Mouse (Mus musculus) thymus, postnatal 4 days (tissue): Measurements from ENCODE around the gene Amn.

Source experiments
- DNase-seq: peaks from one replicate; pipeline ENCODE4 v3.0.0; 2021

Amn gene

DNA sequence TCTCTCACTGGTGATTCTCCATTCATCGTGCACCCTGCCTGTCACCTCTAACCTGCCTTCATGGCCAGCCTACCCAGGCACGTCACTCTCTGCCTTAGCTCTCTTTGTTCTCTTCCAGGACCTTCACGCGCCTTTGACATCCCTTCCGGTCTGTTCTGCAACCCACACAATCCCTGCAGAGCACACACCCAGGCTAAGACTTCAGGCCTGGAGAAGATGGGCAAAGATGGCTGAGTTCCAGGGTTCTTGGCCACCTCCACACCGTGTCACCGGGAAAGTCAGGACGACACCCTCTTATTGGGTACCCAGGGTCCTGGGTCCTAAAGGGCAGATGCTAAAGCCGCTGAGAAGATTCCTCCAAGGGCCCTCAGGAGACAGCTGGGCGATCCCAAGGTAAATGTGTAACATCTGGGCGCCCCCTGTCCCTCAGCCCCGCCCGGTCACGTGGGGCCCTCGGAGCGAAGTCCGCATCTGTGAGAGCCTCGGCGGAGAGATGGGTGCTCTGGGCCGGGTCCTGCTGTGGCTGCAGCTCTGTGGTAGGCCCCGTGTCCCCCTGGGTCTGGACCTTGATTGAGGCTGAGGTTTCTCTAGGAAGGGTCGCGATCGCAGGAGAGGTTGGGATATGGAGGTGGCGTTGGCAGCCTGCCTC, at the start of gene Amn:
Amn (plus strand) TSS at position 467 of the 649 bp plus-strand sequence.
- no peak for DNase-seq

DNA sequence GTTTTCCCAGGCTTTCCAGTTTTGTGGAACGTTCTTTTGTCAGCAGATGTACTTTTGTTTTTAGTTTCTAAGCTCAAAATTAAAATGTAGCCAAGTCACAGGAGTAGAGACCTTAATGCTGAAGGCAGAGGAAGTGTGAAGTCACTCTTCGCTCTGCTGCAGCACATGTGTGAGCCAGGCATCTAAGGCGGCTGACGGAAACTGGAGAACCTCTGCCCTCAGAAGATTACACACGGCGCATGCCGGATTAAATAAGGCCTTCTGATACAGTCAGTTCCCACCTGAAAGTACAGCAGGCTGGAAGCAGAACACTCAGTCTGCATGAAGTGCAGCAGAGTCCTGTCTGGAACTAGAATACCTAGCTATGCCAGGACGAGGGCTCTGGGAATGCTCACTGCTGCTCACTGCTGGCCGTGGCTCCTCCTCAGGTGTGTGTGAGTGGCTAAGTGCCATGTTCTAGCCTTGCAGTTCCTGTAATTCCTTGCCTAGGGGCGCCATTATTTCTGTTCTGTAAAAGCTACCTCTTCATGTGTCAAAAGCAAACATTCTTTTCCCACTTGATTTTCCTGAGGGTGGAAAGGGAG, 45.6 kb upstream of the Amn start:
- DNase-seq: no peak

- no peak for DNase-seq
Observed at GRCm38 (mm10) chr12:111227410-111227809, 43.5 kb upstream of the Amn start.

DNA sequence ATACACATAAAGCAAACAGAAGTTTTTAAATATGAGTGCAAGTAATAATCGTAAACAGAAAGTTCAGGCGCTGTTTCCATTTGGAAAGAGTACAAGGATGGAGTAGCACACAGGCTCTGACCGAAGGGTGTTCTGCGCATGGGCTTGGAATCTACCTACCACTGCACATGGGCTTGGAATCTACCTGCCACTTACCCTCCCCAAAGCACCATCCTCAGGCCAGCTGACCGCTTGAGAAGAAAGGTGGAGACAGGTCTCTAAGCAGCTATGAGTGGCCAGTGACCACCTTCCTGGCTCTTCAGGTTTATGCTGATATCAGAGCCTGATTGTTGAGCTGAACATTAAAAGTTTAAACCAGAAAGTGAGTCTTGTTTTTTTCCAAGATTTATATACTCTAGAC, 42.4 kb upstream of the Amn start:
- no peak for DNase-seq

DNA sequence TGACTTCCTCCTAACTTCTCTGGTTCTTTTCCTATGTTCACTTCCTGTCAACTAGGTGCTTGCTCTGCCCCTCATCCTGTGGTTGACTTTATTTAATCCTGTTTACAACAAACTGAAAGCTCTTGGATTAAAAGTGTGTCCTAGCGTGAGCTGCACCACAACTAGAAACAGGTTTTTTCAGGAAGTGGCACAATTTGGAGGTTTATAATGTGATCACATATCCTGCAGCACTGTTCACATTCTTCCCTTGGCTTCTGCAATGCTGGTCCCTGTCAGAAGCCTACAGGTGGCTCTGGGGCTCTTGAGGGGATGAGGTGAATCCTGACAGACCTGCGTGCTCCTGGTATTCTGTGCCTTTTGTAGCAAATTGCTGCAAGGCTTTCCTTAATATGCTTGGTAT, 40.1 kb upstream of the Amn start:
- no peak for DNase-seq

DNA sequence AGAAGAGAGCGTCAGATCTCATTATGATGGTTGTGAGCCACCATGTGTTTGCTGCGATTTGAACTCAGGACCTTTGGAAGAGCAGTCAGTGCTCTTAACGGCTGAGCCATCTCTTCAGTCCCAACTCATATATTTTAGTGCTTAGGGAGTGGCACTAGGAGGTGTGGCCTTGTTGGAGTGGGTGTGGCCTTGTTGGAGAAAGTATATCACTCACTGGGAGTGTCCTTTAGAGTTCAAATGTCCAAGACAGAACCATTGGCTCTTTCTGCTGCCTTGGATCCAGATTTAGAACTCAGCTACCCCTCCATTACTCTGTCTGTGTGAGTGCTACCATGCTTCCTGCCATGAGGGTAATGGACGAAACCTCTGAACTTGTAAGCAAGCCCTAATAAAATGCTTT, 37.1 kb upstream of the Amn start:
- no peak for DNase-seq

DNA sequence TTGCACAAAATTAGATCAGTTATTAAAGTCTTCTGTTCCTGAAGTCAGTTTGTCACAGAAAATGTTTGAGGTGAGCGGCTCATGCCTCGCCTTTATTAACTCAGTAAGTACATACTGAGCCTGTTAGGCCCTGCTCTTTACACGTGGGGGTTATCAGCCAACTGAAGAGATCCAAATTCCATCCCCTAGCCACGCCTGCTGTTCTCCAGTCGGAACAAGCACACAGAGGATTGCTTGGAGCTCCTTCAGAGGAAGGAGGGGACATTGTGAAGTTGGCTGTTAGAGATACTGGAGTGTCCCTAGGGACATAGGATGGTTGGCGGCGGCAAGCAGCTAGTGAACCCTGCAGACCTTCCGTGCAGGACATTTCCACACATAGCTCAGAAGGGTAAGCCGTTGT, 36.5 kb upstream of the Amn start:
- no peak for DNase-seq

DNA sequence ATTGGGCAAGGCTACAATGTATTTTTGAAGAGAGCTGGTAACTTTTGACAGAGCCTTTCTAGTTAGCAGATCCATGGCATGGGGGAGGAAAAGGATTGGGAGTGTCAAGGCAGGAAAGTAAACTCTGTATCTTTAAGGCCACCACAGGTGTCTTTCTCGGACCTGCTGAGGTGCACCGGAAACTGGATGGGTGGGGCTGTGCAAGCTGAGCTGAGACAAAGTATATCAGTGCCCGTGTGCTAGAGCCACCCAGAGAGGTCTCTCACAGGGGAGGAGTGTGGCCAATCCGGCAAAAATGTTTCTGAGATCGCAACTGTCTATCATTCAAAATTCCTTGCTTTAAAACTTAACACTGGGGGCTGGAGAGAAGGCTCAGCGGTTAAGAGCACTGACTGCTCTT, 35.3 kb upstream of the Amn start:
- DNase-seq: no peak

DNA sequence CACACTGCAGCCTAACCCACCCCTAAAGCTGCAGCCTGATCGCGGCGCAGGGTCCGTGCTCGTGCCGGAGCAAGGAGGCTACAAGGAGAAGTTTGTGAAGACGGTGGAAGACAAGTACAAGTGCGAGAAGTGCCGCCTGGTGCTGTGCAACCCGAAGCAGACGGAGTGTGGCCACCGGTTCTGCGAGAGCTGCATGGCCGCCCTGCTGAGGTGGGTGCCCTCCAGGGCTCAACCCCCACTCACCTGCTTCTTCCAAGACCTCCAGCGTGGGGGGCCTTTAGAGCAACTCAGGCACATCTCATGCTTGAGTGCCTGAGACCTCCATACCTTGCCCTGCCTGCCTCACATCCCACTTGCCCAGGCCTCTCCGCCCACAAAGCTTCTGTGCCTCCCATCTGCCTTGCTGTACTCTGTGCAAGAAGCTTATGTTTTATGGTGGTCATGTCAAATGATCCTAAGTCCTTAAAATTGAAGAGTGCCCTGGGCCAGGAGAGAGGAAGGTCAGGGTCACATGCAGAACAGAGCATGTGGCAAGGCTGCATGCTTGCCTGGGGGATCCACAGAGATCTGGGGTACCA, 33.2 kb upstream of the Amn start:
- no peak for DNase-seq

- no peak for DNase-seq
Observed at GRCm38 (mm10) chr12:111238345-111238744, 32.5 kb upstream of the Amn start.

DNA sequence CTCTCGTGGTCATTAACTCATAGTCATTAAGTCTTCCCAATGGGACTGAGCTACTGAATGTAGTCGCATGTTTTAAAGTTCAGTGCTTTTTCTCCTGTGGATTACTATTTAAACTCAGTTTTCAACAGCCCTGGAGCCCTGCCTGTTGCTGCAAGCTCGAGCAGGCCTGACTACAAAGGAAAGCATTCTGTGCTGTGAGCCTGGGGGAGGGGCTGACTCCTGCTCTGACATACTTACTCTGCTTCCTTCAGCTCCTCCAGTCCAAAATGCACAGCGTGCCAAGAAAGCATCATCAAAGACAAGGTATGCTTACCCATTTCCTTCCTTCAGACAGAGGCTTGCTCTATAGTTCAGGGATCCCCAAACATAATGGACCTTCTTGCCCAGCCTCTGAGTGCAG, 32.1 kb upstream of the Amn start:
- DNase-seq: peak; percentile 86

DNA sequence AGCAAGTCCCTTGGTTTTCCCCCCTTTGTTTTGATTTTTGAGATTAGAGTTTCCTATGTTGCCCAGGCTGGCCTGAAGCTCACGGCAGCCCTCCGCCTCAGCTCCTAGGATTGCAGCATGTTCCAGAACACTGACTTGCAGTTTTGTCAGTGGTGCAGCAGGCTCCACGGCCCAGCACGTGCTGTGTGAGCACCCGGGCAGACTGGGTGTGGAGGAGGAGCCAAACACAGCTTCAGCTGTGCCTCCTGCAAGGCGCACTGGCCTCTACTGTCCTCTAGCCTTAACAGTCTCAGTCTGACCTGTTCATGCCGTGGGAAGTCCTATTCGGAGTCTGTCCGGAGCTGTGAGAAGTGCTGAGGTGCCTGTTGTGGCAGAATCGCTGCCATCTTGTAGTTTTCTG, 31.0 kb upstream of the Amn start:
- DNase-seq: no peak

GRCm38 (mm10) chr12:111241916-111242315, 29.0 kb upstream of the Amn start:
- no peak for DNase-seq

- DNase-seq: no peak
Observed at GRCm38 (mm10) chr12:111242346-111242745, 28.5 kb upstream of the Amn start.

GRCm38 (mm10) chr12:111243733-111244132, 27.2 kb upstream of the Amn start:
- no peak for DNase-seq

GRCm38 (mm10) chr12:111245070-111245469, 25.8 kb upstream of the Amn start:
- DNase-seq: no peak

- no peak for DNase-seq
Observed at GRCm38 (mm10) chr12:111246808-111247464, 24.0 kb upstream of the Amn start.

- no peak for DNase-seq
Observed at GRCm38 (mm10) chr12:111249095-111249494, 21.8 kb upstream of the Amn start.

DNA sequence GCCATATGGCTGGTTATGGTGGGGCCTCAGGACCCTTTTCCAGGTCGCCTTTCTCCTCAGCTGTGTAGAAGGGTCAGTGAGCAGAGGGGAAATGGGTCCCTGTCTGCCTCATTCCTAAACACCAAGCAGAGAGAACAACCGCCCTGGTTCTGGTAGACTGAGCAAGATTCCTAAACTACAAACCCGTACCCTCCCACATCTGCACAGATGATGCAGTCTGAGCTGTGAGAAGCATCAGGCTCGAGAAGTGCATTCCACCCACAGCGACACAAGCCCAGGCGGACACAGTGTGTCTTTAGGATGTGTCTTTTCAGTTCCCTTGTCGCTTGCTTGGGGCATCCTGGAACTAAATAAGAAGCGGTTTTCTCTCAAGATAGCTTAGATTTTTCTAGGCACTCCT, 20.8 kb upstream of the Amn start:
- DNase-seq: no peak

- peak; percentile 60 for DNase-seq
Observed at GRCm38 (mm10) chr12:111251227-111251626, 19.7 kb upstream of the Amn start.

- no peak for DNase-seq
Observed at GRCm38 (mm10) chr12:111263650-111264049, 7.2 kb upstream of the Amn start.

GRCm38 (mm10) chr12:111265212-111265611, 5.7 kb upstream of the Amn start:
- DNase-seq: no peak

- DNase-seq: no peak
Observed at GRCm38 (mm10) chr12:111266592-111266991, 4.3 kb upstream of the Amn start.

- no peak for DNase-seq
Observed at GRCm38 (mm10) chr12:111267673-111268325, 3.1 kb upstream of the Amn start.
